Mouse (Mus musculus): ENCODE measurements around the gene Hlx.

DNA sequence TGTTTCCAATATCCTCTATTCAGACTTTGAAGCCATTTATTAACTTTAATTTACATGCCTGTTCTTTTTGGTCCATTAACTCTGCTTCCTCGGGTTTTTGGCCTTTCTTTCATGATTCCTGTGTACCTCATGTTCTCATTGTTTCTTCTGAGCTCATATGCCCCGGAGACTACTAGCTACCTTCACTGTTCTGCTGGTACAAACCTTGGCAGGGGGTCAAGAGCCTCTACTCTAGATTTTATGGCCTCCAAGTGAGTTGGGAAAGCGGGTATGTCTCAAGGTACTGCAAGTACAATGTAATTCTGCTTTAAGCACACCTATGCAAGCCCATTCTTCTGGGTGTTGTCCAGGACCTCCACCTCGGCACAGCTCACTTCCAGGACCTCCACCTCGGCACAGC, 30.5 kb upstream of the Hlx start:
- TF ChIP-seq CTCF (IDR thresholded peaks at IDR 0.05; ENCODE audit: low read depth) (no peak), EP300 (IDR thresholded peaks at IDR 0.05; ENCODE audit: low read depth) (no peak)
